Mouse (Mus musculus) olfactory bulb, adult 2 months (tissue): Measurements from ENCODE around the gene Spon1.

Experiments used
- CTCF ChIP-seq: fragments of 200-500 bp; IDR thresholded peaks from 2 replicates; pipeline ENCODE4 v1.5.1; 2012; ENCODE audit warnings: low read depth, mild to moderate bottlenecking, low read length, moderate library complexity; ENCODE audit not compliant: insufficient read depth
- POLR2A ChIP-seq: fragments of 200-500 bp; IDR thresholded peaks from 2 replicates; pipeline ENCODE4 v1.6.1; 2012; ENCODE audit warnings: mild to moderate bottlenecking, low read depth, low read length, moderate library complexity; ENCODE audit not compliant: insufficient read depth

GRCm38 (mm10) chr7:114007565-114007964 is 241.8 kb downstream of the Spon1 start:
- no peak for TF ChIP-seq POLR2A
- TF ChIP-seq CTCF = no peak
